Mouse (Mus musculus) kidney, adult 2 months (tissue): ENCODE measurements around the gene Nkd1.

ENCODE experiments used
- CTCF ChIP-seq: fragments of 200-500 bp; conservative IDR thresholded peaks from 2 replicates; pipeline ENCODE4 v1.5.1; 2011; ENCODE audit warnings: low read depth, mild to moderate bottlenecking, control low read depth, low read length, moderate library complexity, mixed read lengths; ENCODE audit not compliant: insufficient read depth, insufficient read length
- POLR2A ChIP-seq: fragments of 200-500 bp; IDR thresholded peaks from one replicate; pipeline ENCODE4 v1.6.1; 2011; ENCODE audit warnings: low read depth, low read length, control low read depth

DNA sequence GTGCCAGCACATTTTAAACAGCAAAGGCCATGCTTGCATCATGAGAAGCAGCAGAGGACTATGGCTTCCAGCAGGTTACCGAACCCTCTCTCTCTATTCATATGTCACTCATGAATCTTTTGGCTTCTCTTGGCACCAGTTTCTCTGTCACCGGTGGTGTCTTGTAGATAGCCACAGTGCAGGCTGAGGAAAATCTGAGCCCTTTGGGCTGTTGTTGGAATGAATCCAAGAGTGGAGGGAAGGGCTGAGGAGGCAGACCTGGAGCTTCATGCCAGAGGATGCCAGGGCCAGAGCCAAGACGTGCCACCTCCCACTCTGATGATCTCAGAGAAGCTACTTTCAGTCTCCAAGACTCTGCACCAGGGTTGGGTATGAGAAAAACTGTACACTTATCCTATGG lies 19.0 kb upstream of the Nkd1 start:
- TF ChIP-seq CTCF (no peak), POLR2A (no peak)
